Mouse (Mus musculus) heart, postnatal 0 days (tissue): ENCODE data around the gene Bmp10.

Experiments used
- CTCF ChIP-seq: IDR thresholded peaks from 2 replicates; pipeline ENCODE4 v1.5.1; 2016; ENCODE audit warnings: antibody characterized with exemption, control low read depth, low read depth
- EP300 ChIP-seq: IDR thresholded peaks from 2 replicates; pipeline ENCODE4 v1.6.1; 2016; ENCODE audit warnings: antibody characterized with exemption, low read depth

- no peak for TF ChIP-seq CTCF
- no peak for TF ChIP-seq EP300
Measured at GRCm38 (mm10) chr6:87427616-87428015, 1.2 kb upstream of the Bmp10 start.
